Mouse (Mus musculus): ENCODE measurements at regions not wholly inside any gene's neighbourhood (a gene's known extent, or its start where the extent isn't known, plus 50 kb on each side); places are given as distances from the start of the nearest gene placed in this dataset.

DNA sequence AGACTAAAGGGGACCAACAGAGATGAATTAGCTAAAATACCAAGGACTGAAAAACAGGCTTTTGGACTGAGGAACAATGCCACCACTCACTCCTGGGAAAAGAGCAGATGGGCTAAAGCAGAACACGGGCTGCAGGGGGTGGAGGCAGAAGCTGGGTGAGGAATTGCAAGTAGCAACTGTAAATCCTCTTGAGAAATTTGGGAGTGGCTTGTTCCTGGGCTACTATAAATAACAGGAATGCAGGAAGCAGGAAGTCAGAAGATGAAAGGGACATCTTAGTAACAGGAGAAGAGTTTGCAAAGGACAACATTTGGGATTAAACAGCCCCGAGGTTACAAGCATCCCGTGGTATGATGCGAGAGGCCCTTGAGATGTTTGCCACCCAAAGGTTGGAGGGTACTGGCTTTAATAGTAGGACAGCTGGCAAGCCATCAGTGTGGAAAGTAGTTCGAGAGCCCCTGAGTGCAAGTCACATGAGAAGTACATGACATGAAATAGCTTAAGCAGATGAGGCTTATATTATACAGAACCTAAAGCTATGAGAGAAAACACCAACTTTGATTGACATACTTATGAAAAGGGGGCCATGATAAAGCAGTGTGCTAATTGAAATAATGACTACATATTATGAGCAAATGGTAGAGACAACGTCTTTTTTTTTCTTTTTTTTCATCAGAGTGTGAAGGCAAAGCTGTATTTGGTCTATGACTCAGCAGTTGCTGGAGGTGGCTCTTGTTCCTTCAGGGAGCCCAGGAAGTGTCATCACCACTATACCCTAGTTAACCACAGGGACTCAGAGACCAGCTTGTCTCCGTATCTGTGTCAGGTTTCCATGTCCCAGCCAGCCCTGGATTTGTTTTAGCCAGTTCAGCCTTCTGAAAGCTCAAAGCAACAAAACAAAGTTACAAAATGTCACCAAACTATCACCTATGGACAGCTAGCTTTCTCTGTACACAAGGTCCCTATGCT, 357.6 kb upstream of the Acvr2a start:
- peak; percentile 30 for DNase-seq (ENCODE audit: low read depth, low spot score)

DNA sequence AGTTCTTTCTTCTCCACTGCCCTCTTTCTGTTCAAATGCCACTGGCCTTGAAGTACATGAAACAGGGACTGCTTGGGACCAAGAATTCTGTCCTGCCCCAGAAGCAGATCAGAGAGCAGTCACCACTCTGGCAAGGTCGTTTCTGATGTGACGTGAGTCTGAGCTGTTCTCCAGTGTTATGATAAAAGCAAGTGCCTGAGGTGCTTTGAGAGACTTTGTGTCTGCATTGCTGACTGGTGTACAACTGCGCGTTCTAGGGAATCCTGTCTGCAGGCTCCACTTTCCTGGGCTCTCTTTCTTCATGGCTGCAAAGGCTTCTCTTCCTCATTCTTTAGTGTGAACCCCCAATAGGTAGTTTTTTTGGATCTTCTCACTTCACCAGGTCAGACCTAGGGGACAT, 356.8 kb upstream of the Acvr2a start:
- DNase-seq (ENCODE audit: low read depth, low spot score) = no peak

- no peak for DNase-seq (ENCODE audit: low read depth, low spot score)
These were observed 348.4 kb upstream of the Acvr2a start for GRCm38 (mm10) chr2:48465483-48465882.

GRCm38 (mm10) chr2:48468895-48469294, 345.0 kb upstream of the Acvr2a start:
- no peak for DNase-seq (ENCODE audit: low read depth, low spot score)

DNA sequence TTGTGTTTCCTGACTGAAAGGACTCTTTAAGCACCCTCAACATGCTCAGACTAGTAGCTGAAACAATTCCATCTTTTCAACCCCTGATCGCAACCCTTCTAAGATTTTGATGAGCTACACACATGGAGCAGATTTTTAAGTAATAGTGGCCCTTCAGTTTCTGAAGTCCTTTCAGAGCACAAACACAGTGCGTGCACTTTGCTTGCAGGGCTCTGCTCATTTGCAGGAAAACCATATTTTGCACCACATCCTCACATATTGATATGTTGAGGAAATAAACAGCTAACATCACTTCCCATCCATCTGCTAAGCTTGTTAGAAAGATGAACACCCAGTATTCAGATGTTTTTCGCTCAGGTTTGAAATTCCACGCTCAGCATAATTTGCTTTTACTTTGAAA, 344.6 kb upstream of the Acvr2a start:
- no peak for DNase-seq (ENCODE audit: low read depth, low spot score)

DNA sequence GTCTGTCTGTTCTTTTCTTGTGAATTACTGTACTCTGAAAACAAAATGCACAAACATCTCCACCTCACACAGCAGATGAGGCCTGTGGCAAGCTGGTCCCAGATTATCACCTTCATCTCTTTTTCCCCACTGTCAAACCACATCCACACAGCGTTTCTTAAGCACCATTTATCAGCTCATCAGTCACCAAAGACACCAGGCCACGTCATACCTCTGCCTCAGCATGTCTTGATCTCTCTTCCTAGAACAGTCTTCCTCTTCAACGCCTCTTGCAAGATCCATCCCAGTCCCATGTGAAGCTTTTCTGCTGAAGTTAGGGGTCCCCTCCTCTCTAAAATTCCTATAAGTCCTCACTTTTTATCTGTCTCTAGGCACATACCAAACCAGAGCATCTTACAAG, 340.8 kb upstream of the Acvr2a start:
- no peak for DNase-seq (ENCODE audit: low read depth, low spot score)

DNA sequence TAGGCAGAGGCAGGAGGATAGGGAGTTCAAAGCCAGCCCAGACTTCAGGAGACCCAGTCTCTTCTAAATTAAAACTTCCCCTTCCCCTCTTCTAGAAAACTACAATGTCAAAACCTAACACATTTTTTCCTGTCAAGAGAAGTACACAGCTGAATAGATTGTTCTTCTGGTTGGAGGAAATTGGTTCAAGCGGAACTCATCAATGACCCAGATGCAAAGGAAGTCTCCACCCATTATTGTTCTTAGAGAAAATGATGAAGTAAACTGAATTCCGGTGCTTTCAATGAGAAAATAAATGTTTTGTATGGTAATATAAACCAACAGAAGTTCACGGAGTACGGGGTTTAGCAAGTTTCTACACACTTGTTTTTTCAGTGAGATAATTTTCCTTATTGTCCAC, 339.3 kb upstream of the Acvr2a start:
- no peak for DNase-seq (ENCODE audit: low read depth, low spot score)

DNA sequence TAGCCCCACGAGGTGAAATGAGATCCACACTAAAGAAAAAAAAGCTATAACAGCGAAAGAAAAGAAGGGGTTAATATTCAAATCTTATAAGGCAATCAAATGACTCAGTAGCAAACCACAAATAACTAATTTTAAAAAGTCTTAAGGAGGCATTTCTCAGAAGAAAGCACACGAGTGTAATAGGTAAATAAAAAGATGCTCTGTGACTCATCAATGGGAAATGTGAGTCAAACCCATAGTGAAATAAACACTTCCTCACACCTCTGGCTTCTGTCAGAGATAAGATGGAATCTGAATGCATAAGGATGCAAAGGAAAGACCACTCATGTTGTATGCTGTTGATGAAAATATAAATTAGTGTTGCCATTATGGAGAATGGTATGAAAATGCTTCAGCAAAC, 337.1 kb upstream of the Acvr2a start:
- no peak for DNase-seq (ENCODE audit: low read depth, low spot score)

DNA sequence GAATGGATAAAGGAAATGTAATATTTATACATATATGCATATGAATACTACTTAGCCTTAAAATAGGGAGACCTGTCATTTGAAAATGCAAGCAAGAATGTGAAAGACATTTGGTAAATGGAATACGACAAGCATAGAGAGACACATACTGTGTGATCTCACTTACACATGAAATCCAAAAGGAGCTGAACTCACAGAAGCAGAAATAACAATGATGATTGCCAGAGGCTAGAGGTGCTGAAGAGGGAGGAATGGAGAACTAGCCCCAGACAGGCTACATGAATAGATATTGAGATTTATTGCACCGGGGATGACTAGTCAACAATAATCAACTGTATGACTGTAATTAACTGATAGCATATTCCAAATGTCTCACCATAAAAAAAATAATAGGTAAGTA, 336.6 kb upstream of the Acvr2a start:
- DNase-seq (ENCODE audit: low read depth, low spot score) = no peak

DNA sequence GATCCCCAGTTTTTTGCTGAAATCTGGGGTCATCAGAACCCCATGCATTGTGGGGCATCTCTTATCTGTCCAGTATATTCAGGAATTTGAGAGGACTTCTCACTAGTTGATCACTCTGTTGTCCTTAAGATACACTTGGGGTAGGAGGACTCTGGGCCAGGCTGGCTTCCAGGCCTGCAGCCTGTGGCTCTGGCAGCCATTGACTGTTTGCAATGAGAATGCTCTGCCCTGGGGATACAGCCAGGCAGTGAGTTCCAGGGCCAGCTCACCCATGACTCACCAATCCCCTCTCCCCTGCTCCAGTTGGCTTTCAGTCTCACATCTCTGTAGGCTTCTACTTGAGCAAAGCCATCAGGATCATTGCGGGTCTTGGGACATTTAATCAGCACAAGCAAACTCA, 334.3 kb upstream of the Acvr2a start:
- DNase-seq (ENCODE audit: low read depth, low spot score) = no peak

- no peak for DNase-seq (ENCODE audit: low read depth, low spot score)
These were observed 333.3 kb upstream of the Acvr2a start for GRCm38 (mm10) chr2:48480428-48481191.

DNA sequence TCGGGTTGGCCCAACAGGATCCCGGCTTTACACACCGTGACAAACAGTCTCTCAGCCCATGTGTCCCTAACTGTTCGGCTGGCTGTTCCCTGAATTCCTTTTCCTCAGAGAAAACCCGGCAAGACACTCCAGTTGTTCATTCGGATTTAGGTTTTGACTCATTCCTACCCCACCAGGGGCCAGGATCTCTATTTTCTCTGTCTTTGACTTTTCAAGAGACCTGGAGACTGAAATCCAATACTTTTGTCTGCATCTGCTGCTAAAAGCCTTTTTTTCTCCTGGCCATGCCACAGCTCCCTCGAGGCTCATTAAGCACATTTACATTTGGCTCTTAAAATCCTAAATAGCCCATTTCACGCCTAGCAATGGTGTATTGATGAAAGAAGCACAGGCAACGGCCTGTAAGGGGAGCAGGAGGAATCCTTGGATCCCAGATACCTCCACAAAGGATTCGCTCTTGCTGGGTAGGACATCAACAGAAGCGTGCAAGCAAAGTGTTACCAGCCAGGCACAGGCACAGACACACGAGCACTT, 332.6 kb upstream of the Acvr2a start:
- peak; percentile 81 for DNase-seq (ENCODE audit: low read depth, low spot score)

DNA sequence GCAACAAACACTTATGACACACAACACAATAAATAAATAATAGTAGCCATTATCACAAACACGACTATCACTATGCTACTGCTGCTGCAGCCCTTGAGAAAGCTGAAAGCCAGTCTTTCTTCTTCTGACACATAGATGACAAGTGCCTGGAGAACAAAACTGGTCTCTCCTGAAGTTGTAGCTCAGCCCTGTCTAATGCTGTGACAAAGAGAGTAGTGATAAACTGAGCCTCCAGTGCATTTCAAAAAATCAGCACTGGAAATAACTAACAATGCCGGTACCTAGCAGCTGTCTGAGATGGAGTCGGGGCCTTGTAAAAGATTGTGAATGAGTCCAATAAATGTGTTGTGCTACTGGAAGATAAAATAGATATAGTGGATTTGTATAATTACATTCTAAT, 320.3 kb upstream of the Acvr2a start:
- no peak for DNase-seq (ENCODE audit: low read depth, low spot score)

DNA sequence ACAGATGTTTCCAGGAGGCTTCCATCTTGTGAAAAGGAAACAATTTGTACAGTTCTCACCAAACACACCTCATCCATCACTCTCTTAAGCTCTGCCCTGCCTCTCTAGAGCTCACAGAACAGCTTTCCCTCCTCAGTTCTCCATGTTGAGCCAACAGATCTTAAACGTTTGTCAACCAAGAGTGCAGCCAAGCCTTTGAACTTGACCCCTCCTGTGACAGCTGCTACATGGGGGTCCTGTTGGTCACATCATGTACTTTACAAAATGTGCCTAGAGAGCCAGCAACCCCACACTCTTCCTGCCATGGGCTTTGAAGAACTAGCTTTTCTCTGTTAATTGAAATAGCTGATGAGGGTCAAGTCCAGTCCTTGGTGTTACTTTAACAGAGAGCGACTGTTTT, 319.8 kb upstream of the Acvr2a start:
- DNase-seq (ENCODE audit: low read depth, low spot score) = peak; percentile 57

- DNase-seq (ENCODE audit: low read depth, low spot score) = no peak
These were observed 319.3 kb upstream of the Acvr2a start for GRCm38 (mm10) chr2:48494632-48495031.

GRCm38 (mm10) chr2:48498047-48498723, 315.7 kb upstream of the Acvr2a start:
- no peak for DNase-seq (ENCODE audit: low read depth, low spot score)

DNA sequence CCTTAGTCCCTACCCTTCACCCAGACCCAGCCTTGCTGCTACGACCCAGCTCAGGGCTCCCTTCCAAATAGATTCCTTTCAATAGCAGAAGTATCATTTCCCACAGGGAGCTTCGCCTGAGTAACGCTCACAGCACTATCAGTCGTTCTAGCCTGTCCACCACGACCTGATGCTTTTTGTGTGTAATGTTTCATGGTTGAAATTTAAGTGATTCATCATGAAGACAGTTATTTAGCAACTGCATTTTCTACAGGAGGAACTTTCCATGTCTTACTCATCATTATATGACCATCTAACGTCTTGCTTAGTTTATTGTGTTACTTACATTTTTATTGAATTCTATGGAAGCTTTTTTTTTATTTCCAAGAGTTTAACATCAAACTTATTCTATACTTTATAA, 314.5 kb upstream of the Acvr2a start:
- DNase-seq (ENCODE audit: low read depth, low spot score) = no peak

- no peak for DNase-seq (ENCODE audit: low read depth, low spot score)
These were observed 312.5 kb upstream of the Acvr2a start for GRCm38 (mm10) chr2:48501387-48501786.

- DNase-seq (ENCODE audit: low read depth, low spot score) = no peak
These were observed 300.1 kb upstream of the Acvr2a start for GRCm38 (mm10) chr2:48513848-48514247.

DNA sequence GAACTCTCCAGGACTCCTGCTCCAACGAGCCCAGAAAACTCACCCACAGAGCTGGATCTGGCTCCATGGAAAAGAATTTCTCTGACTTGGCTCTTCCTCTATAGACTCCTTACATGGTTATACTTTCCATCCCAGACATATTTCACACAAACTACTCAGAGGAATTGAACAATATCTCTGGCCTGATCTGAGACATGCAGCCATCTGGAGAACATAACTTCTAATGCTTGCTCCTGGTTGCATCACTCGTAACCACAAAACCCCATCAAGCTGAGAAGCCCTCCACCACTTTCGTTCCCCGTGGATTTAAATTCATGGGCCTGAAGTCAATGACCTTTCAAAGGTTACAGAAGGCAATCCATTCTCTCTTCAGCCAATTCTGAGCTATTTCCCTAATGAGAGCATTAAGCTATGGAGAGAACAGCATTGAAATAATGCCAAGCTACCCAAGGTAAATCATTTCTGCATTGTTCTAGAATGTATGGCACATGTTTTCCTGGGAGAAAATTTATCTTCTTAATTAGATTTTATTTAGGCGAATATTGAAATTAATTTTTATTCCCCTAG, 294.0 kb upstream of the Acvr2a start:
- DNase-seq (ENCODE audit: low read depth, low spot score) = no peak

DNA sequence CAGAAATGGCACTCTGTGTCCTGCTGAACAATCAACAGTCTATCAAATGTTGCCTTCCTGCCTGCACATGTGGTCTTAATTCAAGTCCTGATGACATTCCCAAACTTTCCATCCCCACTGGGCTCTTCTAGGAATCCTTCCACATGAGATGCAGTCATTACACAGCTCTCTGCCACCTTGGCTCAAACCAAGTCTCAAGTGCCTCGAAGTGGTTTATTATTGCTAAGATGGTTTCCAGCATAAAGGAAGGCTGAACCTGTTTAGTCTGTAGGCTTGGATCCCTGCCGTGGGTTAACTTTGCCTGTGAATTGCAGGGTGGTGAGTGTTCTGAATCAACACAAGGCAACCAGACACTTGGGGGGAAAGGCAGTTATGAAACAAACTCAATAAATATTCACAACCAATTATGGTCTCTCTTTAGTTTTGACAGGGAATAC, 293.4 kb upstream of the Acvr2a start:
- DNase-seq (ENCODE audit: low read depth, low spot score) = peak; percentile 31

DNA sequence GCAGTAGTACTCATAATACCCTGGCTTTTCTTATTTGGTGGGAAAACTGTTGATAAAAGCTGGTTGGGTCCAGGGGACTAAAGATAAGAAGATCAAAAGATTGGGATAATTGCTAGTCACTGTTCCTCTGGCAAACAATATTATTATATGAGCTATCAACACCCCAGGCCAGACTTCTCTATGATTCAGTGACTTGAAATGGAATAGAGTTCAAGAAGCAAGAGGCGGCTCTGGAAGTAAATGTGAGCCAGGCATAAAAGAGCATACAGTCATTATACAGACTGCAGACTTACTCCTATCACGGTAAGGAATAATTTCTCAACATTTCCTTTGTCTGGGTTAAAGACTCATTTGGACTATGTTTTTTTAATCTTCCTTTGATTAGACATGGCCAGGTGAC, 278.5 kb upstream of the Acvr2a start:
- no peak for DNase-seq (ENCODE audit: low read depth, low spot score)
